Mouse (Mus musculus): ENCODE results near the gene Map3k15.

DNA sequence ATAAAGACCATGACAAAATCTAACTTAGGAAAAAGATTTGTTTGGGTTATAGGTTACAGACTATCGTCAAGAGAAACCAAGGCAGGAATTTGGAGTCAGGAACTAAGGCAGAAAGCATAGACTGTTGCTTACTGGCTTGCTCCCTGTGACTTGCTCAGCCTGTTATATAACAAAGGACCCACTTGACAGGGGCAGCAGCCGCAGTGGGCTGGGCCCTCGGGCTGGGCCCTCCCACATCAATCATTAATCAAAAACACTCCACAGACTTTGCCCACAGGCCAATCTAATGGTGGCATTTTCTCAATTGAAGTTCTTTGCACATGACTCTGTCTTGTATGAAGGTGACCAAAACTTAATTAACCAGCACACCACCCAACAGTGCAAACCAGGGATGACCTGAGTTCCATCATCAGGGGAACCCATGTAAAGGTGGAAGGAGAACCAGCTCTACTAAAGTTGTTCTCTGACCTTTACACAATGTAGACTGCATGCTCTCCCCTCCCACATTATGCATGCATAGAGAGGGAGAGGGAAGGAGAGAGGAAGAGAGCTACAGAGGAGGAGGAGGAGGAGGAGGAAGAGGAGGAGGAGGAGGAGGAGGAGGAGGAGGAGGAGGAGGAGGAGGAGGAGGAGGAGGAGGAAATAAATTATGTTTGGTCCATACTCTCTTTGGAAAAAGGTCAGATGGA lies 17.0 kb upstream of the Map3k15 start:
- TF ChIP-seq CTCF (IDR thresholded peaks at IDR 0.05; ENCODE audit: low read depth) (no peak), EP300 (IDR thresholded peaks at IDR 0.05; ENCODE audit: low read depth) (no peak)
